8 mouse cellular contexts compared by ENCODE assay signal in the genomic region with DNA sequence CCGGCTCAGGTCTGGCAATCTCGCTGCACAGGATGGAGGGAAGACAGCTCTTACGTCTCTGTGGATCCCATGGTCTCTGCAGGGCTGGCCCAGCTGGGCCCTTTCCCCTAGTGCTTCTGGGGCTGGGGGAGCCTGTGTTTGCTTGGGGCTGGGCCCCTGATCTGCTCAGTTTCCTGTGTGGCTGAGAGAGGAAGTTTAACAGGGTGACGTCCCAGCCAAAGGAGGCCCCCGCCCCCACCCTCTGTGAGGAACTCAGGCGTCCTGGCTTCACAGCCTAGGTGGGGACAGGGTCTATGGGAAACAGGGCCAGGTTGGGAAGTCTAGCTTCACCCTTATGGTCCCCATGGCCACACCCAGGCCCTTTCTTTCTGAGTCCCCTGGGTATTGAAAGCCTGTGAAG. TPM values are rescaled to one million over a fixed set of nuclear protein-coding genes. Genes with fewer than 3 reads are reported as not detected.
A peak's percentile ranks its signal among the peaks of the same experiment; 100 is the strongest.
DNase-seq lines count a peak whose midpoint lies in the region; ATAC-seq and TF ChIP-seq lines count a peak whose summit lies in the region.

A gene (minus strand): TSS at position 179 of the 400 bp plus-strand sequence.

- intact Hi-C loops in gastrocnemius, adult 2 months (cut with DNase I), result no loop called here
- intact Hi-C loops in gastrocnemius, postnatal 36 days (cut with DNase I), result no loop called here

- peak within 1 kb of the TSS; percentile 43 for H3K4me3 ChIP-seq in gastrocnemius, adult 2 months
- 0 out of 2 replicates have a peak within 1 kb of the TSS, but pooled peaks have one; percentile 7 for H3K4me3 ChIP-seq in liver, embryonic 12.5 days

- H3K27me3 ChIP-seq in liver, embryonic 12.5 days (replicated peaks), result 0 out of 2 replicates have a peak, but pooled peaks cover 5% of the 10 kb centered on the region

- WGBS in liver, embryonic 12.5 days (ENCODE audit: insufficient replicate concordance), result 20% methylated on average over 6 of the region's 6 CpGs

- DNase-seq in gastrocnemius, adult 2 months, result no peak
- DNase-seq in gastrocnemius, postnatal 36 days, result no peak
- peak; percentile 23 for DNase-seq in spleen, adult 12 weeks (ENCODE audit: low spot score)
- no peak for DNase-seq in adipocyte (ENCODE audit: low spot score)
- DNase-seq in urinary bladder, postnatal 36 days (ENCODE audit: low spot score in 2 of 2), result no peak
- DNase-seq in frontal cortex, postnatal 25 days (ENCODE audit: low spot score in 2 of 2), result no peak

- no peaks in the 10 kb centered on the region for H3K36me3 ChIP-seq in liver, embryonic 12.5 days

- peaks cover 16% of the 10 kb centered on the region for H3K4me1 ChIP-seq in liver, embryonic 12.5 days

- H3K9ac ChIP-seq in liver, embryonic 12.5 days, result no peak within 1 kb of the TSS; the same call in 1 of the 2 replicates

- no peaks in the 10 kb centered on the region for H3K9me3 ChIP-seq in liver, embryonic 12.5 days (replicated peaks)

- TF ChIP-seq CTCF in gastrocnemius, adult 2 months (IDR thresholded peaks at IDR 0.05), result no peak

- ATAC-seq in activated CD4-positive, CD25-positive, alpha-beta regulatory T cell, adult 4 months, result peak; percentile 97
- ATAC-seq in liver, embryonic 12.5 days, result peak; percentile 60

- peak within 1 kb of the TSS; percentile 39 for H3K4me2 ChIP-seq in liver, embryonic 12.5 days

- H3K27ac ChIP-seq in gastrocnemius, adult 2 months, result peak within 1 kb of the TSS; percentile 56; the same call in 1 of the 2 replicates
- H3K27ac ChIP-seq in liver, embryonic 12.5 days, result no peak within 1 kb of the TSS

RNA-seq across cellular contexts. Expression of the gene that starts here (rescaled TPM):
- total RNA-seq in gastrocnemius, adult 2 months (2021), result under 1 TPM; 0.22 to 0.56 TPM
- under 1 TPM; 0.43 to 0.54 TPM for total RNA-seq in gastrocnemius, postnatal 36 days (2021)
- polyA plus RNA-seq in activated CD4-positive, CD25-positive, alpha-beta regulatory T cell, adult 4 months (2017; shearing (Covaris generic)), result 100 to 1,000 TPM; 205 to 208 TPM
- 1.8 and 2.2 TPM in 2 replicates for polyA plus RNA-seq in liver, embryonic 12.5 days (2016; fragmentation: Nextera tagmentation; extraction: Ambion mirVana)

Comparison
In these comparisons a context has a peak if more than half of its experiments do, and no peak if none do; other contexts are left out.
1. RNA of the gene that starts here (polyA plus RNA-seq): 205 to 208 TPM in activated CD4-positive, CD25-positive, alpha-beta regulatory T cell, adult 4 months; 1.8 to 2.2 TPM in liver, embryonic 12.5 days; every median in the first group is over 10 times any median in the second.